8 mouse cellular contexts compared by ENCODE assay signal in the genomic region with DNA sequence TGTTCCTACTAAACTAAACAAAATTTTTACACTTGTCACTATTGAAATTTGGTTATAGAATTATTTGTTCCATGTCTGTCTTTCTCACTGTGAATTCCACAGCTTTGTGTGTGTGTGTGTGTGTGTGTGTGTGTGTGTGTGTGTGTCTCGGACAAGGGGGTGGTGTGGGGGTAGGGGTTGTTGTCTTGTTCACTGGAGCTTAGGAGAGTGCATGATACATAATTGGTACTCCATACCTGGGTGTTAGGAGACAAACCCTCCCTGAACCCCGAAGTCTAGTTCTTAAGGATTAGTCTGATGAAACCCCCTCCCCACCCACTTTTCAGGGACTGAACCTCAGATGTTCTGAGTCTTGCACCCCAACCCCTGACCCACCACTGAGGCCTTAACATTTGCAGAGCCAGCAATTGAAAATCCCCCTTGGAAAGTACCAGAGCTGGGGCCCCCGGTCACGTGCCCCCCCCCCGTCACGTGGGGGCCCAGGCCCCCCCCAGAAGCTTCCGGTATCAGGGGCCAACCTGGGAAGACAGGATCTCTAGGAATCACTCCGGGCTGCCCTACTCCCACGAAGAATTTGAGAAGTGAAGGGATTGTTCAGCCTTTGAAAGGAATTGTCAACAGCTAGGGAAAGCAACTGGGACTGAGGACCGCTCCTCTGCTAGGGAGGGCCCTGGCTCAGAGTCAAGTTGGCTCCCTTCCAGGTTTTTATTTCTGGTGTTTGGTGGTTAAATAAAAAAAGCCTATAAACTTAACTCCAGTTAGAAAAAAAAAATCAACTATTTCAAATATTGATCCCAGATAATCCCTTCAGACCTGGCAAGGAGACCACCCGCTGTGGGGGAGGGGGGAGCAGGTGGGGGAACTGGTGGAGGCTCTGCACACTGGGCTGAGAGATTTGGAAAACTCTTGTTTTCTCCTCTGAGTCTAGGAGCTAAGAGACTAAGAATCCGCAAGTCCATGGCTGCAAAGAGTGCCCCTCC.
DNase-seq lines count a peak whose midpoint lies in the region; ATAC-seq lines count a peak whose summit lies in the region.

No protein-coding gene starts in this region.

- 35% methylated on average over 12 of the region's 12 CpGs for WGBS in hindbrain, embryonic 14.5 days
- 17% methylated on average over 12 of the region's 12 CpGs for WGBS in stomach, embryonic 16.5 days

- H3K27me3 ChIP-seq in hindbrain, embryonic 14.5 days (ENCODE audit: control insufficient read depth, insufficient read depth, low read length), result no peaks in the 10 kb centered on the region
- H3K27me3 ChIP-seq in stomach, embryonic 16.5 days (ENCODE audit: control insufficient read depth, insufficient read depth, low read length), result no peaks in the 10 kb centered on the region

- 0 out of 2 replicates have a peak overlapping the region, but pooled peaks have one; percentile 15 for H3K4me2 ChIP-seq in hindbrain, embryonic 14.5 days (replicated peaks)
- peak overlapping the region; percentile 51 for H3K4me2 ChIP-seq in stomach, embryonic 16.5 days (ENCODE audit: low read depth, low read length)

- no peak overlapping the region for H3K4me3 ChIP-seq in hindbrain, embryonic 14.5 days (replicated peaks; ENCODE audit: low read length)
- peak overlapping the region; percentile 9; the same call in 1 of the 2 replicates for H3K4me3 ChIP-seq in stomach, embryonic 16.5 days (replicated peaks; ENCODE audit: low read length)

- peak; percentile 91 for DNase-seq in adrenal gland, postnatal 10 days
- DNase-seq in gastrocnemius, adult 18-20 months (ENCODE audit: low spot score), result peak; percentile 89
- DNase-seq in hindbrain, embryonic 14.5 days (ENCODE audit: low spot score), result peak; percentile 80
- peak; percentile 67 to 76 for DNase-seq in layer of hippocampus, postnatal 10 days (ENCODE audit: low spot score in 2 of 2)
- peak; percentile 77 to 85 for DNase-seq in lung, postnatal 4 days
- DNase-seq in thymus, postnatal 0 days (ENCODE audit: low spot score), result no peak

- H3K9ac ChIP-seq in hindbrain, embryonic 14.5 days, result no peak overlapping the region
- H3K9ac ChIP-seq in stomach, embryonic 16.5 days (ENCODE audit: low read length), result peak overlapping the region; percentile 60

- peak; percentile 71 for ATAC-seq in CD4-positive, CD25-positive, alpha-beta regulatory T cell, adult 4 months
- ATAC-seq in hindbrain, embryonic 14.5 days (ENCODE audit: low FRiP score), result peak; percentile 80; the same call in 1 of the 2 replicates
- ATAC-seq in stomach, embryonic 16.5 days (ENCODE audit: insufficient read depth, low FRiP score), result peak; percentile 88; the same call in 1 of the 2 replicates

- peaks cover 3% of the 10 kb centered on the region; the same call in 1 of the 2 replicates for H3K4me1 ChIP-seq in hindbrain, embryonic 14.5 days (replicated peaks; ENCODE audit: control insufficient read depth, insufficient read depth, low read length)
- peaks cover 23% of the 10 kb centered on the region for H3K4me1 ChIP-seq in stomach, embryonic 16.5 days (ENCODE audit: control insufficient read depth, insufficient read depth, low read length)

- no peaks in the 10 kb centered on the region for H3K9me3 ChIP-seq in hindbrain, embryonic 14.5 days (ENCODE audit: control insufficient read depth, low read length)
- H3K9me3 ChIP-seq in stomach, embryonic 16.5 days (replicated peaks; ENCODE audit: control insufficient read depth, low read length), result no peaks in the 10 kb centered on the region

- H3K27ac ChIP-seq in hindbrain, embryonic 14.5 days, result peak overlapping the region; percentile 59; the same call in 1 of the 2 replicates
- peak overlapping the region; percentile 91 for H3K27ac ChIP-seq in stomach, embryonic 16.5 days (ENCODE audit: low read length)

- H3K36me3 ChIP-seq in hindbrain, embryonic 14.5 days (replicated peaks; ENCODE audit: control insufficient read depth, insufficient read depth), result no peaks in the 10 kb centered on the region
- H3K36me3 ChIP-seq in stomach, embryonic 16.5 days (ENCODE audit: control insufficient read depth, insufficient read depth, low read length), result no peaks in the 10 kb centered on the region
